Mouse (Mus musculus) cortical plate, adult 2 months (tissue): ENCODE measurements around the gene Phactr3. TPM values are rescaled to one million over a fixed set of nuclear protein-coding genes. Genes with fewer than 3 reads are reported as not detected.
"Not testable (repeated sequence)": the region's sequence is repeated elsewhere in the genome, so short reads cannot be mapped to it uniquely, and the experiment has no call there.

ENCODE experiments used
- H3K27ac ChIP-seq: fragments of 200-500 bp; 2 replicates; pipeline ENCODE4 v1.5.1; 2012; ENCODE audit warnings: low read length, control low read depth, inconsistent platforms; ENCODE audit not compliant: insufficient read depth
- H3K4me1 ChIP-seq: fragments of 200-500 bp; 2 replicates; pipeline ENCODE4 v1.6.1; 2011; ENCODE audit warnings: low read length; ENCODE audit not compliant: control insufficient read depth, insufficient read depth
- H3K4me3 ChIP-seq: fragments of 200-500 bp; 2 replicates; pipeline ENCODE4 v1.5.1; 2011; ENCODE audit warnings: mild to moderate bottlenecking, low read length, control low read depth; ENCODE audit not compliant: insufficient read depth
- CTCF ChIP-seq: fragments of 200-500 bp; IDR thresholded peaks from 2 replicates; pipeline ENCODE4 v1.5.1; 2011; ENCODE audit warnings: mild to moderate bottlenecking, control low read depth, low read length; ENCODE audit not compliant: insufficient read depth; ENCODE audit errors: extremely low read depth
- POLR2A ChIP-seq: fragments of 200-500 bp; IDR thresholded peaks from 2 replicates; pipeline ENCODE4 v1.6.1; 2011; ENCODE audit warnings: mild to moderate bottlenecking, low read length, control low read depth; ENCODE audit not compliant: insufficient read depth; ENCODE audit errors: extremely low read depth
- polyA plus RNA-seq: library from polyadenylated mRNA; depleted of rRNA; stranded (reverse); fragments of >200 nt; gene quantifications from 2 replicates; pipeline ENCODE4 v1.2.3, GENCODE M21; 2012; rRNA removed

Gene Phactr3
- 135 and 136 TPM in 2 replicates for polyA plus RNA-seq

DNA sequence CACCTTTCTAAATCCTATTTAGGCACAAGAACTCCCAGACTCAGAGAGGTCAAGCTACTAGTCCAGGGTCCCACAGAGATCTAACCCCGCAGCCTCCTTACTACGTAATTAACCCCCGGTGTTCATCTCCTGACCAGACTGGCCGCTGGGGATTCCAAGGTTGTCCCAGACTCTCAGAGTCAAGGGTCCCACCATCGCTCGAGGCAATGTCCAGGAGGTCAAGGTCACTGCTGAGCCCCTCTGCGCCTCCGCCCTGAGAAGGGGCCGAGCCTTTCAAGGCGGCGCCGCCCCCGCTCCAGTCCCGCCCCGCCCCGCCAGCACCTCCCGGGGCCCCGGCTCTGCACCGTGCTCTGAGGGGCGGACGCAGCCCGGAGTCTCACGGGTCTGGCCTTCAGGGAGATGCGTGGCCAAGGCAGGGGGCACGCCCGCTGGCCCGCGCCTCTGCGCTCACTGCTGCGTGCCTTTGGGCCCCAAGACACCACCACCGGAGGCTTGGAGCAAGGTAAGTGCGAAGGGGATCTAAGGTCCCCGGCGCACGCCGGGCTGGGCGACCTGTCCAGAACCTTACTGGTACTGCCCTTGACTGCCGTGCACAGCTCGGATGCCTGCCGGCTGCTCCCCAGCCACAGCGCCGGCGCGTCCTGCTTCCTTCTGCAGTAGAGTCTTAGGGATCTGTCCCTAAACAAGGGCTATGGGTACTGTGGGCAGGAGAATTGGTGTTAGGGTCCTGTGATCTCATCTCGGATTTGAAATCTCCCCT is at the start of gene Phactr3:
Phactr3 (plus strand) TSS at position 175 of the 760 bp plus-strand sequence.
- Histone ChIP-seq H3K4me3 (peak within 1 kb of the TSS; percentile 34), H3K27ac (no peak within 1 kb of the TSS), H3K4me1 (no peaks in the 10 kb centered on the region)
- TF ChIP-seq CTCF, result no peak
- TF ChIP-seq POLR2A, result no peak

DNA sequence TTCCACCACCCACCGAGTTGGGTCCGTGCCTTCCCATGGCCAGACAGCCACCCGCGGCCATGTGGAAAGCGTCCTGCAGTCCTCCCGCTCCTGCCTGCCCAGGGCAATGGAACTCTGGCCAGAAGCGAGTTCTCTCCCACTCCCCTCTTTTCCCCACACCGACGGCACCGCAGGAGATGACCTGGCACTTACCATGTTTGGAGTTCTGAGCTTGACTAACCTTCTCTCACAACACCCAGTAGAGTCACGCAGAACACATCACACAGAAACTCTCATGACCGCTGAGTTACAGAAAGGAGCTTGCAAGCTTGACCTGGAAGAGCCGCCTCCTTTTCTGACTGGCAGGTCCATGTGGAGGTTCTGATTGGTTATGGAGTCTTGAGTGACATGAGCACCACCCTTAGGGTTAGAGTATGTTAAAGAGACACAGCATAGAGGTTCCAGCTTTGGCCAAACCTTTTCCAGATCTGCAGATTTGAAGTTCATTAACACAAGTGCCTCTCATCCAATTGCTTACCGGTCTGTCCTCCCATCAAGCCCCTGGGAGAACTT is 40.5 kb upstream of the Phactr3 start, which contains the start of gene Zfp931:
Zfp931 (minus strand) TSS at position 311 of the 552 bp plus-strand sequence.
- not testable (repeated sequence) for H3K27ac ChIP-seq, H3K4me1 ChIP-seq
- peak within 1 kb of the TSS; percentile 60 for H3K4me3 ChIP-seq

DNA sequence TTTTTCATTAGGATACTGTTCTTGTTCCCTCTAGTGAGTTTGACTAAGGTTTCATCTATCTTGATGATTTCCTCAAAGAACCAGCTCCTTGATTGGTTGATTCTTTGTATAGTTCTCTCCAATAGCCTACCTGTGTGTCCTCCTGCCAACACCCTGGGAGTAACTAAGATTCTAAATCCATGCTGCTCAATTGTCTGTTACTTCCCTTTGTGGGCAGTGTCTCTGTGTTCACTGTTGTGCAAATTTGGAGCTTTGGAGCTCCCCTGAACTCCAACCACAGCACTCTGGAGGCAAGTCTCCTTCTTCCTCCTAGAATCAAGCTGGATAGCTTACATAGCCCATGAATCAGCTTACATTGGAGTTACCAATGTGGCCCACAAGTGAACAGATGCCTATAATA is 29.2 kb upstream of the Phactr3 start:
- Histone ChIP-seq H3K4me3 (no peak overlapping the region), H3K4me1 (no peaks in the 10 kb centered on the region), H3K27ac (no peak overlapping the region)
- TF ChIP-seq CTCF (no peak), POLR2A (no peak)

DNA sequence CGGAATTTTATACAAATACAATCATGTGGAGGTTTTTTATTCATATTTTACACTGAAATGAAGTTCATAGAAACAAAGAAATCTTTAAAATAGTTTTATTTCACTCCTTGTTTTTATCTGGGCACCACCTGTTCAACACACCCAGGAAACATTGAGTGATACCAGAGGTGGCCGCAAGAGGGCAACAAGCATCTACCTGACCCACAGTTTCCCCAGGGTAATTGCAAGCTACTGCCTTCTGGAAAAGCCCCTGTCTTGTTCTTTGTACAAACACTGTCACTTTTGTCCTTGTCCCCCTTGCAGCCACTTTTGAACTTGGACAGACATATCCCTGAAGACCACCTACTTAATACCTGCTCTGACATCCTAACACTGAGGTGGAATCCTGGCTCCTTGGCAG is 20.8 kb upstream of the Phactr3 start:
- no peak overlapping the region for H3K27ac ChIP-seq
- H3K4me1 ChIP-seq, result no peaks in the 10 kb centered on the region
- no peak overlapping the region for H3K4me3 ChIP-seq
- TF ChIP-seq CTCF (peak; percentile 81), POLR2A (no peak)

DNA sequence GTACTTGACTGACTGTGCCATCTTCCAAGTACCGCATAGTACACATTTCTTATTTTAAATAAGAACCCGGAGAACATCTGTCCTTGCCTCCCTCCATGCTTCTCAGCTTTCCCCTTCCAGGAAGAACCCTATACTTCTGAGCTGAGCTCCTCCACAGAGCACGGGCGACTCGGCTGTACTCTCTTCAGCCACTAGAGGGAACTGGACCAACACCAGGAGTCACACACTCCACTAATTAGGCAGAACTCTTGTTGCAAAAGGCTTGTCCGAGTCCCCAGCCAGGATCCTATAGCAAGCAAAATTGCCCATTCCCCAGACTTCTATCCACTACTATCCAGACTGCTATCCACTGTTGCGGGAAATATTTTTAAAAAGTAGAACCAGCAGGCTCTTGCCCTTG is 16.8 kb upstream of the Phactr3 start:
- Histone ChIP-seq H3K4me3 (no peak overlapping the region), H3K4me1 (no peaks in the 10 kb centered on the region), H3K27ac (no peak overlapping the region)
- TF ChIP-seq POLR2A (no peak), CTCF (peak; percentile 74)

DNA sequence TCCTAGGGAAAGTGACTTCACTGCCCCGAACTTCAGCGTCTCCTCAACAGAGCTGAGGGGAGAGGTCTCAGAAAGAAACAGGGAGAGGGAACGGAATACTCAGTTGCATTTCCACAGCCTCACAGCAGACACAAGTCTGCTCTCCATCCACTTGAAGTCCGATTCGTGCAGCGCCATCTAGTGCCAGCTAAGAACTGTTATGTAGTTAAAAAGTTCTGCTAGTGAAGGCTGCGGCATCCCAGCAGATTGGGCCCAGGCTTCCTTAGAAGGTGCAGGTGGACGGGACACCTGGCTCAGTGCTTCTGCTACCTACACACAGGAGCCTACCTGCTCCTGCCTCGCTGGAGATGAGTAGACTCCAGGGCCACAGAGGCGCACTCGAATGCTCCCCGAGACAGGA is 829 bp upstream of the Phactr3 start:
- TF ChIP-seq CTCF, result peak; percentile 78
- TF ChIP-seq POLR2A, result no peak
- Histone ChIP-seq H3K27ac (no peak overlapping the region), H3K4me1 (no peaks in the 10 kb centered on the region), H3K4me3 (no peak overlapping the region)

DNA sequence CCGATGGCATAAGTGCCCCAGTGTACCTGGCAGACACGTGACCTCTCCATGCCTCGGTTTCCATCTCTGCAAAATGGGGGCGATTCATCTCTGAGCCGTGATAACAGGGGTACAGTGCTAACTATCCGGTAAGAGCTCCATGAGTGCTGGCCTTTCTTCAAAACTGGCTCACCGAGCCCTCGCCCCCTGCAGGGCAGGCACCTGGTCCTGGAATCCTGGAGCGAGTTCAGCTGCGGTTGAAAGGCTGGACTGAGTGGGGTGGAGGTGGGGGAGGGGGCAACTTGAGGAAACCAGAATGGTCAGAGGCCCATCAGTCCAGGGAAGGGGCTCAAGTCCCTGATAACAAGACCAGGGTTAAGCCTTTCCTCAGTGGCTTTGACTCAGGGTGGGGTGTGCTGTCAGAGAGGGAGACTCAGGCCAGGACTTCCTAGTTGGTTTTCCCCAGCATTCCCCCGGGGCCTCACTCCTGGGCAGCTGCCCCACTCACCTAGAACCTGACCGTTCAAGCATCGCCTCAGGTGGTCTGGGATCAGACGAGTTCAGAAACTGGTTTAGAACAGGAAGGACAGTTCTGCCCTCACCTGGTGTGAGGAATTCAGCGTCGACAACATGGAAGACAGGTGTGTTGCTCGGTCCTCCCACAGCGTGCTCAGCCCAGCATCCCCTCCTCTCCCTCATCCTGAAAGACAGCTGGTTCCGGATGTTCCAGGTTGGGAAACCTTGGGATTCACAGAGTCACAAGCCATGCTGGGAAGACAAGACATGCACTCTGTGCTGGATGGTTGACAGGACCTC is 983 bp downstream of the Phactr3 start:
- no peak for TF ChIP-seq CTCF
- TF ChIP-seq POLR2A, result no peak
- Histone ChIP-seq H3K4me3 (peak overlapping the region; percentile 34), H3K27ac (no peak overlapping the region), H3K4me1 (no peaks in the 10 kb centered on the region)

DNA sequence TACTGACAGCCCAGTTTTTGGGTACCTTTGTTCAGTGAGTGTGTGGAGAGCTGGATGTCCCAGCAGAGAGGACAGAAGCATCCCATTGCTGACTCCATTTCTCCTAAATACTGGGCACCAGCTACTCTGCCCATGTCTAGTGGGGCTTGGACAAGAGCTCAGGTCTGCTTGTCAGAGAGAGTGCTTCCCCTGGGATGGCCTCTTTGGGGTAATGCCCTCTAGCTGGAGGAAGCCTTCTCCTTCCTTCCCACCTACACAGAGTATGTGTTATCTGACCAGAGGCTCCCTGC is 1.5 kb downstream of the Phactr3 start:
- no peak for TF ChIP-seq POLR2A
- TF ChIP-seq CTCF, result no peak
- Histone ChIP-seq H3K4me3 (no peak overlapping the region), H3K27ac (no peak overlapping the region), H3K4me1 (no peaks in the 10 kb centered on the region)

DNA sequence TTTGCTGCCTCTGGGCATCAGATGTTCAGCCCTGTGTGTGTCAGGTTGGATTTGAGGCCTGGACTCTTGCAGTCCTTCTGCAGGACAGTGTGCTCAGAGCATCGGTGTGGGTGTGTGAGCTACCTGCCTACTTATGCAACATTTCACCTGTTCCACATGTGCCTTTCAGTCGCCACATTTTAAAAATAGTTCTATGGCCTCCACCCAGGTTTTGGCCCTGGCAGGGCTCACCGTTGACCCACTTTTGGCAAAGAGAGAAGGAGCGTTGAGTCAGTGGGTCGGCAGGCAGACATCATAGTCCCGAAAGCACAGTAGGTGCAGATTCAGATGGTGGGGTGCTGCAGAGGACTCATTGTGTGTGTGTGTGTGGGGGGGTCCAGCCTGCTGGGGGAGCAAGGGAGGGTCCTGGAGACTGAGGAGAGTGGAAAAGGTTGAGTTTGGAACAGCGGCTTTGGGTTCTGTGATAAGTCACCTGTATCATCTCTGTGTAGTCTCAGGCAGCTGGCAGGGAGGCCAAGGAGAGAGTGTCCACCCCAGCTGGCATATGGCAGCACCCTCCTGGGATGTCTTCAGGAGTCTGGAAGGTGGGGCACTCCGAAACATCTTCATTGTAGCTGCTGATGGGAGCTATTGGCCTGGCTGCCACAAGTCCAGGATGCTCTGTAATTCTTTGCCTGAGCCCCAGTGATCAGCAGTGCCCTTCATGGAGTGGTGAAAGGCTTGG is 2.0 kb downstream of the Phactr3 start:
- Histone ChIP-seq H3K4me3 (no peak overlapping the region), H3K4me1 (no peaks in the 10 kb centered on the region), H3K27ac (no peak overlapping the region)
- TF ChIP-seq POLR2A (no peak), CTCF (no peak)
